Mouse (Mus musculus): ENCODE data around the gene Appl1.
"Not testable (repeated sequence)": the region's sequence is repeated elsewhere in the genome, so short reads cannot be mapped to it uniquely, and the experiment has no call there.

Appl1 gene

DNA sequence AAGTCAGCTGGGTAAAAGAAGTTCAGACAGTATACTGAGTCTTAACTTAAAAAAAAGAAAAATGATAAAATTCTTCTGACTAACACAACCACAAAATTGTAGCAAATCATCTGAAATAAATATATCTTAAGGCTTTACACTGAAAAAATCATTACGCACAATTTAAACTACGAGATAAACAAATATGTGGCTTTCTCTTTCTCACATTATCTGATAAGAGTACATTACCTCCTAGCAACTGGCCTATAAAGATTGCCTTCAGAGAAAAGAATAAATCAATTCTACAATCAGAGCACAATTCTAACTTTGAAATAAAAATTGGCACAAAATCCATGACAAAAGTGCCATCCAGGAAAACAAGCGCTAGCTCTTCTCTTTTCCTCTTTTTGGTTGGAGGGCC is 1.9 kb downstream of the Appl1 start:
- no peak for DNase-seq (ENCODE audit: low read depth)

DNA sequence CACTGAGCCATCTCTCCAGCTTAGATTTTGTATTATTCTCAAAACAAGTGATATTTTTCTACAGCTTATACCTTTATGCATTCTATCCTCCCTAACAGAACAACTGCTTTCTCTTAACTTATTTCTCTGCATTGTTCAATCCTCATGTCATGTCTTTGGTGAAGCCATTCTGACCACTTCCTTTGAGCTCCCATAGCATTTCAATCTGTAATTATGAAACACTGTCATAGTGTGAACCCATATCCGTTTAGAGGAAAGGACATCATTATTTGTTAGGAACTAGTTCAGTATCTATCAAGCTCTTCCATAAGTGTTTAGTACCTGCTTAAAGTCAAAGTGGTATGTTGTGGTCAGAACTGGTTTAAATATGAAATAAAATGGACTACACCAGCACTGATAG is 10.5 kb downstream of the Appl1 start:
- DNase-seq (ENCODE audit: low read depth) = no peak

DNA sequence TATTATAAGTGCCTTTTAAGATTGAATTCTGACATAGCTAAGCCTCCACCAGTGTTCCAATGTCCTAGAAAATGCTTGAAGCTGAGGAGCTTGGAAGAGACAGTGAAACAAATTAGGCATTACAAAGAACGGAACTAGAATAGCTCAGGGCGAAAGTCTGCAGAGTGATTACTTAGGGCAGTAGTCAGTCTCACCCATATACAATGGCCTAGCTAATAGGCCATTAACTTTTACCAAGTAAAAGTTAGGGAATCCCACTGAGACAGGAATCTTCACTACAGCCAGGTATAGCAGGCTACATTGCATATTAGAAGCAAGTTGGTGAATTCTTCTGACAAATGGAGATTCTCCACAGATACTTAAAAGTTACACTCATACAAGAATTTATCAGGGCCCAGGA is 14.9 kb downstream of the Appl1 start:
- DNase-seq (ENCODE audit: low read depth) = not testable (repeated sequence)

DNA sequence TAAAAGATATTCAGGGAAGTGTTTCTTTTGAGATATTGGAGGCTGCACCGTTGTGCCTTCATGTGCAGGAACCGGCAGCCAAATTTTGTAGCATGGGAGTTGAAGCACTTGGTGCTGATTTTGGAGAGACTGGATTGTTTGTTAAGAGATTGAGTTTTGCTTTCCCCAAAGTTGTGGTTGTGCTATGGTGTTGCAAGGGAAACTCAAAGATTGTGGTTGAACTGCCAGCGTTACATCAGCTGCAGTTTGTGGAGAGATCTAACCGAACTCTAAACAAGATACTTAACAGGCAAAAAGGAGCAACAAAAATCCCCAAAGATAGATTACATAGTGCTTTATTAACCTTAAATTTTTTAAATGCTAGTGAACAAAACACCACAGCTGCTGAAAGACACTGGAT is 35.5 kb downstream of the Appl1 start:
- DNase-seq (ENCODE audit: low read depth) = no peak

DNA sequence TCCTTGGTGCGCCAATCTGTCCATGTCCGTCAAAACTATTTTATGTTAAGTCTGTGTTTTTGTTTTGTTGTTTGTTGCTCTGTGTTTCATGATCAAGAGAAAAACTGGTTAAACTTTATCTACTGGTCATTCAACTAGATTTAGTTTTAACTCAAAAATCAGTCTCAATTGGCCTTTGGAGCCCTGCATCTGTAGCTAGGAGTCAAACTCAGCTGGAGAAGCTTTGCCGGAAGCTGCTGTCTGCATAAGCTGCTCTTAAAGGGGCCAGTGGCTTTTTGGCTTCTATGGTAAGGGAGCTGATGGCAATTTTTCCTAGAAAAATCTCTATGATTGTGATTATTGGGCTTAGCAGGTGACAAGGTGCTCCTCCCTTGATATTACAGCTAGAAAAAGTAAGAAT is 36.1 kb downstream of the Appl1 start:
- no peak for DNase-seq (ENCODE audit: low read depth)

DNA sequence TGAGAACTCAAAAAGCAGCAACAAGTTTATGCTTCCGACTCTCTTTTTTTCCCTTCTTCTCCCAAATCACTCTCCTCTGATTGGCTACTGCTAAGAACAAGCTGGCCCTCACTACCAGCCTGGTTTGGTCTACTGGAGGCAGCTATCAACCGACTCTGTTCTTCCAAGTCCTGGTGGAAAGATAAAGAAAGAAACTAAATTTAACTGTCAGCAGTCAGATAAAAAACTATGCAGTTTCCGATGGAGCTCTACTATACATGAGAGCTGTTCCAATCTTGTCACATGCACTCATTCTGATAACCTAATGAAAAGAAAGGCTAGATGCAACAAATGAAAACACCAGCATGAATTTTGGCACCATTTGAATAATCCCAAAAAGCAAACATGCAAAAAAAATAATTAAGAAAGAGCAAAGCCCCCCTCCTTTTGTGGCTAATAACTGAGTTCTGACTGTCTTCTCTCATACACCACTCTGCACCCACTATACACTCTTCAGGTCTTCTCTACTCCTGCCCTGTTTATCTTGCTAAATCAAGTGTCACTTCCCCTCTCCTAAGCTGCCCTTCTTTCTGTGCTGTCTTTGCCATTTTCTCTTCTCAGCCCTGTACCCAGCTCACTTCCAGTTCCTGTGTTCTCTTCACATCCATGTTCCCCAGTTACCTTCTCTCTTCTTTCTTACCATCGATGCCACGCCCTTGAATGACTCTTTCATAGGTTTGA is 47.2 kb downstream of the Appl1 start:
- peak; percentile 9 for DNase-seq (ENCODE audit: low read depth)

DNA sequence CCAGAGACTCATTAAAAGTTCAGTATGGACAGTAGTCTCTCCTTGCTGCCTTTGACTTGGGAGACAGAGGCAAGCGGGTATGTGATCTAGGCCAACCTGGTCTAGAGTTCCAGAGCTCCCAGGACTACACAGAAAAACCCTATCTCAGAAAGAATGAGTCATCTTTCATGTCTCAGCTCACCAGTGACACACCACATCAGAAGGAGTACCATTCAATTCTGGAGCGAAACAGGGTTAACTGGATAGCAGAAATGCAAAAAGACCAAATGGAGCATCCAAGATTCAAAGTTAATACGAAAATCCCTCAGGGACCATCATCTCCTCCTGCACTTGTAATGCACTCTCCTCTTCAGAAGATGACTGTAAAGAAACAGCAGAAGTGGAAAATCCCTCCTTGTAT is 51.7 kb downstream of the Appl1 start:
- no peak for DNase-seq (ENCODE audit: low read depth)

DNA sequence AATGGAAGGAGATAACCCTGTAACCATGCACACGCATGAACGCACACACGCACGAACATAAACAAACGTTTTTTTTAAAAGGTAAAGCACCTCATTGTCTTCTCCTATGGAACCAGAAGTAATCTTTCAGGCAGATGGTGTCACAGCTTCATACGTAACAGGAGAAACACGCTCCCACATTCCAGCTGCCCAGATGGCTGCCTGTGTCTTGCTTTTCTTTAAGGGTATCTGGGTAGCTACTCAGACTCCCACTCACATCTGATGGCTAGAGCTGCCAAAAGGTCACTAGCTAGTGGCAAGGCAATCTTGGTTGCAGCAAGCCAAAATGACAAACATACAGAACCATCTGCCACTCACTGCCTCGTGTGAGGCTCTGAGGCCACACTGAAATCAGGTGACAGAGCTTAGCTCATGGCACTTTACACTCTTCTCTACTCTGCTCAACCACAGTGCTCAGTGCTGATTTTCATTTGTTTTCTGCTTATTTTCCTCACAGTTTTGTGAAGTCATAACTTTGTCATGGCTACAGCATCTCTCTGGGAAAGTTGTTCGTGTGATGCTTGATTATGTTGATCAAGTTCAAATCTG is 57.3 kb downstream of the Appl1 start:
- no peak for DNase-seq (ENCODE audit: low read depth)

DNA sequence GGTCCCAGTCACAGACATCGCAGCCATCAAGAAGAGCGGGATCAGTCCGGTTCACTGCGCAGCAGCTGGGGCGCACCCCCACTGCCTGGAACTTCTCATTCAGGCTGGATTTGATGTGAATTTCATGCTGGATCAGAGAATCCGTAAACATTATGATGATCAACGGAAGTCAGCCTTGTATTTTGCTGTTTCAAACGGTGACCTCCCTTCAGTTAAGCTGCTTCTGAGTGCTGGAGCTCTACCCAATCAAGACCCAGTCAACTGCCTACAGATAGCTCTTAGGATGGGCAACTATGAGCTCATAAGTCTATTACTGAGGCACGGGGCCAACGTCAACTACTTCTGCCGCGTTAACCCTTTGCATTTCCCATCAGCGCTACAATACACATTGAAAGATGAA is 59.2 kb downstream of the Appl1 start:
- no peak for DNase-seq (ENCODE audit: low read depth)

DNA sequence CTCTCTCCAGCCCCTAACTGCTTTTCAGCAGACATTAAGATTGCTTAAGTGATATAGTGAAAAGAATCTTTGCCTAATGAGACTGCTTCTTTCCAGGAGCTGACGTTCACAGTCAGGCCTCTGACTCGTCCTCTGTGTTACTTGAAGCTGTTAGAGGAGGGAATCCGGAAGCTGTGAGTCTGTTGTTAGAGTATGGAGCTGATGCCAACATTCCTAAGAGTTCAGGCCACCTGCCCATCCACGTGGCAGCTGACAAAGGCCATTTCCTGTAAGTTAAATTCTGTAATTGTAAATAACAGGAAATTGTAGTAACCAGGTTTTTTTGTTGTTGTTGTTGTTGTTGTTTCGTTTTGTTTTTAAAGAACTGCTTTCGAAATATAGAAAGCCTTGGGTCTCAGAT is 59.8 kb downstream of the Appl1 start:
- DNase-seq (ENCODE audit: low read depth) = no peak

DNA sequence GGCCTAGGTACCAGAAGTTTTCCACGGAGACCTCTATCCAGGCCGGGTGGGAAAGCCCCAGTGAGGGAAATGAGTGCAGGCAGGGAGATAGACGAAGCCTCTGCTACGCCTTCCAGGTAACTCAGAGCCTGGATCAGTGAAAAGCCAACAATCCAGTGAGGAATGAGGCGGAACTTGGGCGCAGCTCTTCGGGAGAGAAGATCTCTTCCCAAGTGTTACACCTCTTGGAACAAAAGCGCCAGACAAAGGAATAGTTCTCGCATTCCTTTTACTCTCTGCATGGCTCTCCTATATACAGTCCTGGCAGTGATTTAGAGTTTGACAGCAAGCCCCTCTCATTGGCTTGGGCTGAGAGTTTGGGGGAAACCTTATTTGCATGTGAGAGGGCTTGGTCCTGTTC is 60.6 kb downstream of the Appl1 start:
- not testable (repeated sequence) for DNase-seq (ENCODE audit: low read depth)

DNA sequence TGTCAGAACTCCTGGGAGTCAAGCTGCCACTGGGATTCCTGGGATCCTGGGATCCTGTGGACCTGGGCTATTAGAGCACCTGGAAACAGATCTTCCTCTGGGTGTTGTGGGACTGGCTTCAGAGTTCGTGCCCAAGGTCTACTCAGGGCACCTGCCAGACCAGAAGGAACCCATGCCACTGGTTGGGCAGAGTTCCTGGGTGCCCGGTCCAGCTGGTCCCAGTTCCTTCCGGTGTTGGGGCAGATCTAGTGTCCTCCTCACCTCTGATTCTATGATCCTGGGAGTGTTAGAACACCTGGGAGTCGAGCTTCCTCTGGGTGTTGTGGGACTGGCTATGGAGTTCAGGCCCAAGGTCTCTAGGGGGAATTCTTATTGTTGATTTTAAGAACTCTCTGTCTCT is 63.6 kb downstream of the Appl1 start:
- DNase-seq (ENCODE audit: low read depth) = no peak

DNA sequence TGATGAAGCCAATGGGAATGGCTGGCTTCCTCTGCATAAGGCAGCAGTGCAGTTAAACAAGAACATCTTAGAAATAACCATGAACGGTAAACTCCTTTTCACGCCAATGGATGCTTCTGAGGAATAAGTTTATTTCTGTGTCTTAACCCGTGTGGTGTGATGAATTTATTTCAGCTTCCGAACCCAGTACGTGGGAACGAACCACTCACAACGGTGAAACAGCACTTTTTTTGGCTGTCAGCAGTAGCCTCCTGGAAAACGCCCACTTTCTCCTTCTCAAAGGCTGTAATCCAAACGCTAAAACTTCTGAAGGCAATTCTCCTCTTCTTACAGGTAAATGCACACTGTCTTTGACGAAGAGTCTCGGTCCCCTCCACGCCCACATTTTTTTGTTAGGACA is 70.1 kb downstream of the Appl1 start:
- no peak for DNase-seq (ENCODE audit: low read depth)

DNA sequence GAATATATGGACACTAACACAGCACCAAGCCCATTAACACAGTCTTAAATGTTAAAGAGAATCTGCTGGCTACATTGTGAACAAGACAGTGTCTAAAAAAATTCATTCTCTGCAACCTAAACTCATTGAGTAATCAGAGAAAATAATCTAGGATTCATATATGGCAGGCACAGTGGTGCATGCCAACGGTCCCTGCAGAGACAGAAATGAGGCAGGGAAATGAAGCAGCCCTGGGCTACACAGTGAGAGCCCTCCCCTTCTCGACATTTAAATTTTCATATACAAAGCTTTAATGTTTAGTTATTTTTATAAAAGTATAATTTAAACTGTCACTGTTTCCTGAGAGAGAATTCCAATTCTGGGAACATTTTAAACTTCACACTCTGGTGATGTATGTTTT is 71.5 kb downstream of the Appl1 start:
- DNase-seq (ENCODE audit: low read depth) = no peak

DNA sequence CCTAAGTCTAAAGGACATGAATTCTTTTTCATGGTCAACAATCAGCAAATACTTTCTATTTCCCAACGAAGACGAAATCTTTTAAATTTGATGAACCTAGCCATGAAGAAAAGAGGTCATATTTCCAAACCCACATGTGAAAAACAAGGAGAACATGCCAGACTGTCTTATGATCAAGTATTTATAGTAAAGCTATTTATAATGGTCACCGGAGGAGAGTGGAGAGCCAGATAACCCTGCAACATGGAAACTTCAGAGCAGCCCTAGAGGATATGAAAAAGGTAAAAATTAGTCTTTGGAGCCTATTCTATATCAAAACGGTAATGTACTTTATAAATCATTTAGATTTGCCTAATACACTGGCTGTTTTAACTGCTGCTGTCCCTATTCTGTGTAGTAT is 76.6 kb downstream of the Appl1 start, which contains the start of gene Asb14:
Gene Asb14 (plus strand): TSS at position 166 of the 400 bp plus-strand sequence.
- no peak for DNase-seq (ENCODE audit: low read depth)

DNA sequence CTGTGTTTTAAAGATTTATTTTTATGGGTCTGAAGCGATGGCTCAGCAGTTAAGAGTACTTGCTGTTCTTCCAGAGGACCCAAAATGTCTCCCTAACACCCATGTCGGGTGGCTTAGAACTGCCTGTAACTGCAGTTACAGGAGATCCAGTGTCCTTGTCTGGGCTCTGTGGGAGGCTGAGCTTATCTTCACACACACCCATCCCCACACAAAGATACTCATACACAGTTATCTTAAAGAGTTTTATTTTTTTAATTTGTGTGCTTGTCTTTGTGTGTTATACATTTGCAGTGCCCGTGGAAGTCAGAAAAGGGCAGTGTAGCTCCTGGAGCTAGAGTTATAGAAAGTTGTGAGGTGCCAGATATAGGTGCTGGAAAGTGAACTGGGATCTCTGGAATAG is 80.3 kb downstream of the Appl1 start:
- no peak for DNase-seq (ENCODE audit: low read depth)

DNA sequence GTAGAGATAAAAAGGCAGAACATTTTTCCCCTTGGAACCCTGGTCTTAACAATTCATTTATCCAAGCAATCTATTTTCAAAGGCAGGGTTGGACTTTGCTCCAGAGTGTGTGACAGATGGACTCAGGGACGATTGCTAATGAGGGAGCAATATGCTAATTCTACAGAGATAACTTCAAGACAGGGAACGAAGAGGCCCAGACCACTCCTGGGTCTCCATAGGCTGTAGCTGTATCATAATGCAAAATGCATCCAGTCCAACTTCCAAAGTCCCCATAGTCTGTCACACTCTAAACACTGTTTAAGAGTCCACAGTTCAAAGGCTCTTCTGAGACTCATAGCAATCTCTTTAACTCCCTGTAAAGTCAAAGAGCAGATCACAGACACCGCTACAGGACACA is 83.8 kb downstream of the Appl1 start:
- DNase-seq (ENCODE audit: low read depth) = no peak

DNA sequence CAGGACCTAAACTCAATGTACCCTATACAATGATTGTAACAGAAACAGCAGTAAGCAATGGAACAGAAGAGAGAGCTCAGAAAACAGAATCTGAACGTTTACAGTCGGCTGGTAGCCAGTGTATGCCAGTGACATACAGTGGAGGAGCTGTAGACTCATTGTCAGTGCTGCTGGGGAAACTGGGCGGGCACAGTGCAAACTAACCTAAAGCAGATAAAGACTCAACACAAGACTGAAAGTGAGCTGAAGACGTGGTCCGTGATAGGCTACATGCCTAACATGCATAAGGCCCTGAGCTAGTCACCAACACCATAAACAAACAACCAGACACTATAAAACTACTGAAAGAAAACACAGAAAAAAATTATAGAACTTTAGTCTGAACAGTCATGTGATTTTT is 89.3 kb downstream of the Appl1 start:
- no peak for DNase-seq (ENCODE audit: low read depth)

DNA sequence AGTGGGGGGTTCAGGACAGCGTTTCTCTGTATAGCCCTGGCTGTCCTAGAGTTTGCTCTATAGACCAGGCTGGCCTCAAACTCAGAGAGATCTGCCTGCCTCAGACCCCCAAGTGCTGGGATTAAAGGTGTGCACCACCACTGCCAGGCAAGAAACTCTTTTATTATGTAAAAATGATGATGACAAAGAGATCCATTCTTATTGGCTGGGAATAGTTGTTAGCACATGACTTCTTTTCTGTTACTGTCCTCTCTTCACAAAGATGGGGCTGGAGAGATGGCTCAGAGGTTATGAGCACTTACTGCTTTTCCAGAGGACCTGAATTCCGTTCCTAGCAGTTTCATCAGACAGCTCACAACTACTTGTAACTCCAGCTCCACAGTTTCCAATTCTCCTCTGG is 91.1 kb downstream of the Appl1 start:
- no peak for DNase-seq (ENCODE audit: low read depth)

DNA sequence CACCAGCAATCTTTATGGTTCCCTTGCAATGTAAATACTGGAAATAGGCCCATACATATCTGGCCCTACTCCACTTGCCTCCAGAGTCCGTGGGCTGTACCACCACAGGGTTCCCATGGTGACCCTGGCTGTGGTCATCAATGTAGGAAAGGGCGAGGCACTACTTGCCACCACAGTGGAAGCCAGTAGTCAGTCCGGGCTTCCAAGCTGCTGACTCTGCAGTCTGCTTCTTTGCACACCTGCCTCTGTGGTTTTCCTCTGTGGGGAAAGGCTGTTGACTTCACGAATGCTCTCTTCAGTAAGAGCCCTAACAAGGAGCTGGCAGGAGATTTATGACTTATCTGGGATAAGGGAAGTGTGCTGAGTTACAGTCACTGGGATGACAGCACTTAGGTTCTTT is 92.3 kb downstream of the Appl1 start:
- no peak for DNase-seq (ENCODE audit: low read depth)
